Mouse (Mus musculus): Measurements from ENCODE around the gene Gpha2. TPM values are rescaled to one million over a fixed set of nuclear protein-coding genes. Genes with fewer than 3 reads are reported as not detected.

The Gpha2 gene
- total RNA-seq (2017): 1.3 TPM in 1 of 2 replicates, not detected in the other

- peak; percentile 4 to 27; a peak in 2 of 4 replicates for ATAC-seq (replicated peaks in 1 of 2; ENCODE audit: insufficient read depth in 1 of 2, low FRiP score in 2 of 2, low TSS enrichment in 1 of 2, low read depth in 1 of 2, poor library complexity in 2 of 2, severe bottlenecking in 2 of 2)
These were observed at the start of gene Gpha2 for GRCm38 (mm10) chr19:6226135-6226534. Gpha2 (plus strand) TSS chr19:6226380.

GRCm38 (mm10) chr19:6178775-6179174, 47.4 kb upstream of the Gpha2 start:
- no peak for ATAC-seq (replicated peaks in 1 of 2; ENCODE audit: insufficient read depth in 1 of 2, low FRiP score in 2 of 2, low TSS enrichment in 1 of 2, low read depth in 1 of 2, poor library complexity in 2 of 2, severe bottlenecking in 2 of 2)

- no peak for ATAC-seq (replicated peaks in 1 of 2; ENCODE audit: insufficient read depth in 1 of 2, low FRiP score in 2 of 2, low TSS enrichment in 1 of 2, low read depth in 1 of 2, poor library complexity in 2 of 2, severe bottlenecking in 2 of 2)
These were observed 44.6 kb upstream of the Gpha2 start for GRCm38 (mm10) chr19:6181629-6182028.

- ATAC-seq (replicated peaks in 1 of 2; ENCODE audit: insufficient read depth in 1 of 2, low FRiP score in 2 of 2, low TSS enrichment in 1 of 2, low read depth in 1 of 2, poor library complexity in 2 of 2, severe bottlenecking in 2 of 2): no peak
These were observed 43.6 kb upstream of the Gpha2 start for GRCm38 (mm10) chr19:6182534-6182933.

- no peak for ATAC-seq (replicated peaks in 1 of 2; ENCODE audit: insufficient read depth in 1 of 2, low FRiP score in 2 of 2, low TSS enrichment in 1 of 2, low read depth in 1 of 2, poor library complexity in 2 of 2, severe bottlenecking in 2 of 2)
These were observed 42.0 kb upstream of the Gpha2 start, which contains the start of gene Majin for GRCm38 (mm10) chr19:6184131-6184530. Majin (plus strand) TSS chr19:6184388.

- ATAC-seq (replicated peaks in 1 of 2; ENCODE audit: insufficient read depth in 1 of 2, low FRiP score in 2 of 2, low TSS enrichment in 1 of 2, low read depth in 1 of 2, poor library complexity in 2 of 2, severe bottlenecking in 2 of 2): no peak
These were observed 21.9 kb upstream of the Gpha2 start for GRCm38 (mm10) chr19:6204265-6204664.

GRCm38 (mm10) chr19:6206716-6207115, 19.5 kb upstream of the Gpha2 start:
- no peak for ATAC-seq (replicated peaks in 1 of 2; ENCODE audit: insufficient read depth in 1 of 2, low FRiP score in 2 of 2, low TSS enrichment in 1 of 2, low read depth in 1 of 2, poor library complexity in 2 of 2, severe bottlenecking in 2 of 2)

GRCm38 (mm10) chr19:6216046-6216705, 10.0 kb upstream of the Gpha2 start:
- ATAC-seq (replicated peaks in 1 of 2; ENCODE audit: insufficient read depth in 1 of 2, low FRiP score in 2 of 2, low TSS enrichment in 1 of 2, low read depth in 1 of 2, poor library complexity in 2 of 2, severe bottlenecking in 2 of 2): no peak

- no peak for ATAC-seq (replicated peaks in 1 of 2; ENCODE audit: insufficient read depth in 1 of 2, low FRiP score in 2 of 2, low TSS enrichment in 1 of 2, low read depth in 1 of 2, poor library complexity in 2 of 2, severe bottlenecking in 2 of 2)
These were observed 7.6 kb upstream of the Gpha2 start for GRCm38 (mm10) chr19:6218606-6219005.

GRCm38 (mm10) chr19:6226763-6227162, 583 bp downstream of the Gpha2 start:
- no peak for ATAC-seq (replicated peaks in 1 of 2; ENCODE audit: insufficient read depth in 1 of 2, low FRiP score in 2 of 2, low TSS enrichment in 1 of 2, low read depth in 1 of 2, poor library complexity in 2 of 2, severe bottlenecking in 2 of 2)

GRCm38 (mm10) chr19:6227864-6228263, 1.7 kb downstream of the Gpha2 start:
- ATAC-seq (replicated peaks in 1 of 2; ENCODE audit: insufficient read depth in 1 of 2, low FRiP score in 2 of 2, low TSS enrichment in 1 of 2, low read depth in 1 of 2, poor library complexity in 2 of 2, severe bottlenecking in 2 of 2): no peak

GRCm38 (mm10) chr19:6230411-6230810, 4.2 kb downstream of the Gpha2 start:
- no peak for ATAC-seq (replicated peaks in 1 of 2; ENCODE audit: insufficient read depth in 1 of 2, low FRiP score in 2 of 2, low TSS enrichment in 1 of 2, low read depth in 1 of 2, poor library complexity in 2 of 2, severe bottlenecking in 2 of 2)

GRCm38 (mm10) chr19:6231036-6231435, 4.9 kb downstream of the Gpha2 start:
- no peak for ATAC-seq (replicated peaks in 1 of 2; ENCODE audit: insufficient read depth in 1 of 2, low FRiP score in 2 of 2, low TSS enrichment in 1 of 2, low read depth in 1 of 2, poor library complexity in 2 of 2, severe bottlenecking in 2 of 2)

- no peak for ATAC-seq (replicated peaks in 1 of 2; ENCODE audit: insufficient read depth in 1 of 2, low FRiP score in 2 of 2, low TSS enrichment in 1 of 2, low read depth in 1 of 2, poor library complexity in 2 of 2, severe bottlenecking in 2 of 2)
These were observed 7.5 kb downstream of the Gpha2 start for GRCm38 (mm10) chr19:6233647-6234046.

GRCm38 (mm10) chr19:6234337-6235083, 8.3 kb downstream of the Gpha2 start:
- ATAC-seq (replicated peaks in 1 of 2; ENCODE audit: insufficient read depth in 1 of 2, low FRiP score in 2 of 2, low TSS enrichment in 1 of 2, low read depth in 1 of 2, poor library complexity in 2 of 2, severe bottlenecking in 2 of 2): no peak

GRCm38 (mm10) chr19:6235084-6236052, 9.2 kb downstream of the Gpha2 start, which contains the start of gene Ppp2r5b:
Ppp2r5b (minus strand) TSS chr19:6235872.
- peak; percentile 79 to 81 for ATAC-seq (replicated peaks in 1 of 2; ENCODE audit: insufficient read depth in 1 of 2, low FRiP score in 2 of 2, low TSS enrichment in 1 of 2, low read depth in 1 of 2, poor library complexity in 2 of 2, severe bottlenecking in 2 of 2)

GRCm38 (mm10) chr19:6236053-6236441, 9.9 kb downstream of the Gpha2 start:
- ATAC-seq (replicated peaks in 1 of 2; ENCODE audit: insufficient read depth in 1 of 2, low FRiP score in 2 of 2, low TSS enrichment in 1 of 2, low read depth in 1 of 2, poor library complexity in 2 of 2, severe bottlenecking in 2 of 2): peak; percentile 80 to 93

- no peak for ATAC-seq (replicated peaks in 1 of 2; ENCODE audit: insufficient read depth in 1 of 2, low FRiP score in 2 of 2, low TSS enrichment in 1 of 2, low read depth in 1 of 2, poor library complexity in 2 of 2, severe bottlenecking in 2 of 2)
These were observed 10.7 kb downstream of the Gpha2 start for GRCm38 (mm10) chr19:6236842-6237241.

Measured in hematopoietic stem cell, adult 5-6 weeks (primary cell).